Mouse (Mus musculus): Measurements from ENCODE around the gene Sptbn2. TPM values are rescaled to one million over a fixed set of nuclear protein-coding genes. Genes with fewer than 3 reads are reported as not detected.

Sptbn2 gene
- total and polyA plus RNA-seq, 3 experiments = 0.31 to 0.79 TPM; not detected in 1

GRCm38 (mm10) chr19:4729186-4729585 lies 18.2 kb downstream of the Sptbn2 start:
- H3K27me3 ChIP-seq (ENCODE audit: control insufficient read depth in 1 of 2, insufficient read depth in 2 of 2, low read length in 2 of 2) = no peaks in the 10 kb centered on the region
- TF ChIP-seq EP300 (IDR thresholded peaks at IDR 0.05; ENCODE audit: low read depth in 1 of 2, low read length in 2 of 2) (no peak), UBTF (IDR thresholded peaks at IDR 0.05; ENCODE audit: borderline replicate concordance, insufficient read depth, low read depth, low read length) (no peak), E2F4 (IDR thresholded peaks at IDR 0.05; ENCODE audit: borderline replicate concordance, low read depth, low read length) (no peak), ZC3H11A (IDR thresholded peaks at IDR 0.05; ENCODE audit: low read depth, low read length) (no peak), CHD1 (IDR thresholded peaks at IDR 0.05; ENCODE audit: low read depth, low read length) (no peak), POLR2AphosphoS2 (IDR thresholded peaks at IDR 0.05; ENCODE audit: low read length) (no peak), ZMIZ1 (IDR thresholded peaks at IDR 0.05; ENCODE audit: low read depth, low read length) (no peak), MYC (IDR thresholded peaks at IDR 0.05; ENCODE audit: low read depth, low read length) (no peak), NELFE (IDR thresholded peaks at IDR 0.05; ENCODE audit: low read depth, low read length) (no peak), RAD21 (IDR thresholded peaks at IDR 0.05; ENCODE audit: low read depth, low read length) (no peak), SMC3 (IDR thresholded peaks at IDR 0.05; ENCODE audit: low read depth, low read length) (no peak), USF2 (IDR thresholded peaks at IDR 0.05; ENCODE audit: borderline replicate concordance in 1 of 2, insufficient read depth in 1 of 2, low read depth in 1 of 2, low read length in 2 of 2) (no peak), TCF12 (IDR thresholded peaks at IDR 0.05; ENCODE audit: low read depth, low read length) (no peak), SIN3A (IDR thresholded peaks at IDR 0.05; ENCODE audit: low read length) (no peak), MAX (IDR thresholded peaks at IDR 0.05; ENCODE audit: low read length) (no peak), MXI1 (IDR thresholded peaks at IDR 0.05; ENCODE audit: low read depth, low read length) (no peak), ELF1 (IDR thresholded peaks at IDR 0.05; ENCODE audit: low read depth, low read length) (no peak), GATA1 (IDR thresholded peaks at IDR 0.05; ENCODE audit: low read depth, low read length) (no peak), MAZ (IDR thresholded peaks at IDR 0.05; ENCODE audit: low read depth, low read length) (no peak)
- no peak overlapping the region for H3K27ac ChIP-seq (ENCODE audit: control insufficient read depth, low read depth, low read length)
- no peaks in the 10 kb centered on the region for H3K79me2 ChIP-seq (ENCODE audit: control insufficient read depth, insufficient read depth, low read length, poor library complexity)
- no peak overlapping the region for H3K9ac ChIP-seq (ENCODE audit: control insufficient read depth, low read depth, low read length, poor library complexity, severe bottlenecking)
- DNase-seq (ENCODE audit: low read depth, low spot score) = no peak
- H3K4me3 ChIP-seq (ENCODE audit: control insufficient read depth in 1 of 2, insufficient read depth in 1 of 2, low read depth in 2 of 2, low read length in 2 of 2) = no peak overlapping the region
- no peaks in the 10 kb centered on the region for H3K4me1 ChIP-seq (ENCODE audit: control insufficient read depth in 1 of 2, insufficient read depth in 2 of 2, low read length in 2 of 2)
- H3K36me3 ChIP-seq (ENCODE audit: control insufficient read depth in 1 of 2, insufficient read depth in 2 of 2, low read length in 2 of 2) = no peaks in the 10 kb centered on the region
- H3K9me3 ChIP-seq (replicated peaks; ENCODE audit: insufficient read depth, low read length) = no peaks in the 10 kb centered on the region

DNA sequence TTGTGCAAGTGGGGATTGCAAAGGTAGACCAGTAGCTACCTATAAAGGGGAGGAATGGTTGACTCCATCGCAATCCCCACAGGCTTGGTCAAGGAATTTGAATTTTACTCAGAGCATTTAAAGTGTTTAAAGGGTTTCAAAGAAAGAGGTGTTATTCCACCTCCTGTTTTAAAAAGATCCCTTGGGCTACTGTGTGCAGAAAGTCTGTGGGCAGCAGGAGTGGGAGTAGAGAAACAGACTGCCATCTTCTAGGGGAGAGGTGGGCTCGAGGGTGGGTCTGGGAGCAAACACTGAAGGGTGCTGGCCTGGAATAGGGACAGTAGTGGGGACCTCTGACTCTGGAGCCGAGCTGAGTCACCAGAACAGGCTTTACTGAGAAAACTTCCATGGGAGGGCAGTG lies 22.1 kb downstream of the Sptbn2 start:
- Histone ChIP-seq H3K79me2 (ENCODE audit: control insufficient read depth, insufficient read depth, low read length, poor library complexity) (no peaks in the 10 kb centered on the region), H3K9ac (ENCODE audit: control insufficient read depth, low read depth, low read length, poor library complexity, severe bottlenecking) (no peak overlapping the region), H3K36me3 (ENCODE audit: control insufficient read depth in 1 of 2, insufficient read depth in 2 of 2, low read length in 2 of 2) (no peaks in the 10 kb centered on the region), H3K4me3 (ENCODE audit: control insufficient read depth in 1 of 2, insufficient read depth in 1 of 2, low read depth in 2 of 2, low read length in 2 of 2) (no peak overlapping the region), H3K4me1 (ENCODE audit: control insufficient read depth in 1 of 2, insufficient read depth in 2 of 2, low read length in 2 of 2) (no peaks in the 10 kb centered on the region), H3K9me3 (replicated peaks; ENCODE audit: insufficient read depth, low read length) (no peaks in the 10 kb centered on the region), H3K27me3 (ENCODE audit: control insufficient read depth in 1 of 2, insufficient read depth in 2 of 2, low read length in 2 of 2) (no peaks in the 10 kb centered on the region), H3K27ac (ENCODE audit: control insufficient read depth, low read depth, low read length) (no peak overlapping the region)
- TF ChIP-seq ELF1 (IDR thresholded peaks at IDR 0.05; ENCODE audit: low read depth, low read length) (no peak), NELFE (IDR thresholded peaks at IDR 0.05; ENCODE audit: low read depth, low read length) (no peak), KAT2A (conservative IDR thresholded peaks at IDR 0.05; ENCODE audit: low read depth, low read length) (no peak), POLR2AphosphoS2 (IDR thresholded peaks at IDR 0.05; ENCODE audit: low read length) (no peak)
- DNase-seq (ENCODE audit: low read depth, low spot score) = no peak
